Mouse (Mus musculus): Measurements from ENCODE around the gene Plxna3.
"Not testable (repeated sequence)": the region's sequence is repeated elsewhere in the genome, so short reads cannot be mapped to it uniquely, and the experiment has no call there.

Plxna3 gene

DNA sequence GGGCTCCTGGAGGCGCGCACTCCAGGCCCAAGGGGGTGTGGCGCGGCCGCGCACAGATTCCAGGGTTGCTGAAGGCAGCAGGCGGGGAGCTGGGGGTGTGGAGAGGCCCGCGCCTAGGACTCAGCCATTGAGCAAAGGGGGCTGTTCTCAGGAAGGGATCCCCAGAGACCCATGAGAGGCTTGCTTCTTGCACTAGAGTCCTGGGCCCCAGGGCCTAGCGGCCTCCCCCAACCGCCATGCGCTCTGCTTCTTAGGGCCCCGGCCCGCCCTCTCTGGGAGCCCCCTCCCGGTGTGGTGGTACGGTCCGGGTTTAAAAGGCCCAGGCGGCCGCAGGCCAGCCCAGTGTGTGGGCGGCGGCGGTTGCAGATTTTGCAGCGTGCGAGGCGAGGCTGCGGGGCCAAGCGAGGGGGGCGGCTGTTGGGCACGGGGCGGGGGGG, at the start of gene Plxna3:
Gene Plxna3, plus strand, starts transcription at position 342 of the 437 bp plus-strand sequence.
- CTCF ChIA-PET, result no interaction called here

DNA sequence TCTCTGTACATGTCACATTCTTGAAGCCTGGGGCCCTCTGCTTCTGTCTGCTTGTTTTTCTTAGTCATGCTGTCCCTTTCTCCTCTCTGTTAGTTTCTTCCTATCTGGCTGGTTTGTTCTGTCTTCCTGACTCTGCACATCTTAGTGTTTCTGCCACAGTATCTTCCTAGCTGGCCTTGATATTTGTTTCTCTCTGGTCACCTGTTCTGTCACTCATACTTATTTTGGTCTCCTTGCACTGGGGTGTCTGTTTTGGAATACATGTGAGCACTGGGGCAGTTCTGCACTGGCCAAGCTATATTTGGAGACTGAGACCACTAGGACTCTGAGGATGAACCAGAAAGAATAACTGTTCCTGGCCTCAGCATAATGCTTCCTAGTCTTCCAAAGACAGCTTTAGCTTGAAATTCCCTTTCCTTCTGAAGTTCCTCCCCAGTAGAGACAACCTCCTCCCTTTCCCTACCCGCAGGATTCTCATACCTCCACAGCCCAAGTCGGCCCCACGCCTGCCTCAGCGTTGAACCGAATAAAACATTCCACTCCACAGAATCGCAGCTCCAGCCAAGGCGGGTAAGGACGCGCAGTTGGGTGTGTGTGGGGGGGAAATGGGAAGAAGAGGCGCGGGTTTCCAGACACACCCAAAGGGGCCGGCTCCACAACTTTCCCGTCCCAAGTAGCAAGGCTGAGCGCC, 47.7 kb upstream of the Plxna3 start:
- CTCF ChIA-PET, result interaction anchor here (1.2 kb wide), 1 partner anchor 10 kb away, joined by 4 read pairs; the partner anchor contains the start of gene Rpl10

DNA sequence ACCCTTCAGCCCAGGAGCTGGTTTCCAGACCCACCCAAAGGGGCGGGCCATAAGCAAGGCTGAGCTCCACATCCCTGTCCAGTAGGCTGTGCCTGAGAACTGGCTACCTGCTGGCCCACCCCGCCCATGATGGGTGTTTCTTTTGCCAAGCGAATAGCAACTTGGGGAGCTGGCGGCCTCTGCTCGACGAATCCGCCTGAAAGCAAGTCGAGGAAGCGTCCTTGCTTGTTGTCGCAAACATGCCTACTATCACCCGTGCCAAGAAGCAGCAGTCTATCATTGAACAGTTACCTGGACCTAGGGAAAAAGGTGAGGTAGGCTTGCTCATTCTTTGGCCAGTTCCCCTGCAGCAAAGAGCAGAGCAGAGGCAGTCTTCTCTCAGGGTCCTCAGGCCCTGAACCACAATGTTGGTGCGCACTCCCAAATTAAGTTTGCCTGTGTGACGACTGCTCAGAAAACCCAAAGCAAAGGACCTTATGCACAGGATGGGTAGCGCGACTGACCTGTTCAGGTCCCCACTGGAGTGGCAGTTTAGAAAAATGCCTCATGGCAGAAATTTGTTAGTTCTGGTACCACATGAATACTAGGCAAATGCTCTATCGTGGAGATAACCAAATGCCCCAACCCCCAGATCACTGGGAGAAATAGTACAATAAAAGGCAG, 47.0 kb upstream of the Plxna3 start, which contains the start of the genes Taz and Dnase1l1:
Gene Taz, plus strand, starts transcription at position 181 of the 663 bp plus-strand sequence.
Gene Dnase1l1, minus strand, starts transcription at position 606 of the 663 bp plus-strand sequence.
- CTCF ChIA-PET, result interaction anchor here (1.2 kb wide), 1 partner anchor 11 kb away, joined by 4 read pairs; the partner anchor contains the start of gene Rpl10

DNA sequence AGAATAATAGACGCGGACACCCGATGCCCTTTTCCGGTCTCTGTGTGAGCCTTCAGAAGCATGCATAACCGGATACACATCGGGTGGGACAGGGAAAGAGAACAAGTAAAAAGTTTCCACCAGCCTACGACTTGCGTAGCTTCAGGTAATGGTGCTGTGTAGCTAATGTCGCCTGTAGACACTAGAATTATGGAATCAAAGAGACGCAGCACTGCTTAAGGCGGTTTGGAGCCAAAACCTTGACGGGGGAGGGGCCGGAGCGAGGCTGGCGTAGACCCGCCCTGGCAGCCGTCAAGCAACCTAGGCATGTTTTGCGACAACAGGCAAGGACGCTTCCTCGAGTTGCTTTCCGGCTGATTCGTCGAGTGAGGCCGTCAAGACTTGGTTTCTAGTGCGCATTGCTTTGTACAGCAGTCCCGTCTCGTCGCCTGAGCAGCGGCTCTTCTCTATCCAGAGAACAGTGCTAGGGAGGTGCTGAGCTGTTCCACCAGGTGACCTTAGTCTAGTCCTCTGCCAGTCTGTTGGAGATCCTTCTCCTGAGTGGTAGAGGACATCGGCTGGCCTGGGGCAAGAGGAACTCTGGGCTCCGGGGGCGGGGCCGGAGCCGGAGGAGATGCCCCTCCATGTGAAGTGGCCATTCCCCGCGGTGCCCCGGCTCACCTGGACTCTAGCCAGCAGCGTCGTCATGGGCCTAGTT, 46.3 kb upstream of the Plxna3 start:
- CTCF ChIA-PET, result no interaction called here

DNA sequence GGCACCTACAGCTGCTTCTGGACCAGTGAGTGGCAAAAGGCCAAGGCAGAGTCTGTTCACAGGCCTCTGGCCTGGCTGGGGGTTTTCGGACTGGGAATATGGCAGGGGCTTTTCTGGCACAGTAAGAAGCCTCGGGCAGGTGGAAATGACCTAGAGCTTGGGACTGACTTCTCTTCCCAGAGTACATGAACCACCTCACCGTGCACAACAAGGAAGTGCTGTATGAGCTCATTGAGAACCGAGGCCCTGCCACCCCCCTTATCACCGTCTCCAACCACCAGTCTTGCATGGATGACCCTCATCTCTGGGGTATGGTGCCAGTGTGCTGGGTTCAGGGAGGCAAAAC, 45.8 kb upstream of the Plxna3 start:
- CTCF ChIA-PET, result no interaction called here

DNA sequence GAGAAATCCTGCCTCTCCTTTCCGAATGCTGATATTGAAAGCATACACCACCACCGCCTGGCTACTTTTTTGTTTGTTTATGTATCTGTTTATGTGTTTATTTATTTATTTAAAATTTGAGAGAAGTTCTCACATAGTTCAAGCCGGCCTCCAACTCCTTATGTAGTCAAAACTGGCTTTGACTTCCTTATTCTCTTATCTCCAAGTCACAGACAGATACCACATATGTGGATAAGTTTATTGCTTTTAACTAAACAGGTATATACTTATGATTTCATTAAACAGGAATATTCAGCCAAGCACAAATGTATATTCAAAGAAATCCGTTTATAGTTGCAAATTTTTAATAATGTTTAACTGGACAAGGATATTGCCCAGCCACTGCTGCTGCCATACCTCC, 35.4 kb upstream of the Plxna3 start:
- CTCF ChIA-PET, result no interaction called here

DNA sequence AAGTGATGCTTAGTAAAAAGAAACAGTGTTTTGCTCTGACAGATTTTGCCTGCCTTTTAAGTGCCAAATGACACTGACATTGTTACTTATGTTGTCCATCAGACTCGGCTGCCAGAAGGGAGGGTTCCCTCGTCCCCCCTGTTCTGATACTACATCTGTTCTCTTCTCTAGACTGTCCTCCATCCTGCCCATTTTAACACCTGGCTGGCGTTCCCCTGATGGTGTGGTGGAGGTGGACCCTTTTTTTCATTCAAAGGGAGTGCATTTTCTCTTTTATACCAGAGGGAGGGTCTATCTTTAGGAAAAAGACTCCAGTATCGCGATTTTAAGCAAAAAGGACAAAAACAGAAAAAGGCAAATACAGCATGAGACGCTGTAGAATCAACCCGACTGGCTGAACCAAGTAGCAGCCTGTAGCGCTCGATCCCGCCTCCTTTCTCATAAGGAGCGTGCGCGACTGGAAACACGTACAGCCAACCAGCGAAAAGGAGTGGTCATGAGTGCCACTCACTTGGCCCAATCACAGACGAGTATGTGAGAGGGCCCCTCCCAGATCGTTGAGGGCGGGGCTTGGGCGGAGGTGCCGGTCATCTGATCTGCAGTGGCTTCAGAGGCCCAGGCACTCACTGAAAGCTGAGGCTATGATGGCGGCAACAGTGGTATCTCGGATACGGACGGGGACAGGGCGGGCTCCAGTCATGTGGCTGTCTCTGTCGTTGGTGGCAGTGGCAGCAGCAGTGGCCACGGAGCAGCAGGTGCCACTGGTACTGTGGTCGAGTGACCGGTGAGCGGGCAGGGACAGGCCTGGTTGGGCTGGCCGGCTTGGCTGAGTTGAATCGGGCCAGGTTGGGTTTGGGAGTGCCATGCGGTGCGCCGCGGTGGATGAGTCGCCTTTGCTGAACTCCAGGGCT, 32.1 kb upstream of the Plxna3 start, which contains the start of gene Atp6ap1:
Gene Atp6ap1, plus strand, starts transcription at position 560 of the 911 bp plus-strand sequence.
- CTCF ChIA-PET, result interaction anchor here (0.5 kb wide), 1 partner anchor 133 kb away, joined by 4 read pairs; no protein-coding TSS in a partner anchor

DNA sequence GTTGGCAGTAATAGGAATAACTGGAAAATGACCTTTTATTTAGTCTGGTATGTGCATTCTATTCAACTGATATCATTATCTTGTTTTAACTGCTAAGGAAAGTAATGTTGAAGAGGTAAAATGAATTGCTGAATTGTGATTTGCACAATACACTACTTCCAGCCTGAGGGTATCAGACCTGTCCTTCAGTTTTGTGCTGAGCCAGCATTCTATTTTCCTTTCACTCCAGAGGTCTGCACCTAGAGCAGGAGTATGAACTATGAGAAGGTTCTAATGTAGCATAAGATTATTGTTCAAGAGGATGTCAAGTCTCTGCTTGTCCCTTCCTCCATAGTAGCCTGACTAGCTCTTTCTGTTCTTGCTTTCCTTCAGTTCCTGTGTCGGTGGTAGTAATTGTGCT, 30.5 kb upstream of the Plxna3 start:
- CTCF ChIA-PET, result no interaction called here

DNA sequence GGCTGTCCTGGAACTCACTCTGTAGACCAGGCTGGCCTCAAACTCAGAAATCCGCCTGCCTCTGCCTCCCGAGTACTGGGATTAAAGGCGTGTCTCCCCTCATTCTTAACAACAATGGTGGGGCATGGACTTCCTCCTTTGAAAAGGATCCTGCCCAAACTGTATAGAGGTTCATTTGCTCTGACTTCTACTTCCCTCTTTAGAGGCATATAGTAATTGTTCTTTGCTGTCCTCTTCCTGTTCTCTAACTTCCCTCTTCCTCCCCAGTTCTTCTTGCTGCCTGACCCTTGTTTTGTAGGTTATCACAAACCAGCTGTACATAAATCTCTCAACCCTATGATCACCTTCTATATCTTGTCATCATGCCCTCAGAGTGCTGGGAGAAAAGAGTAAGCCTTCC, 29.1 kb upstream of the Plxna3 start:
- CTCF ChIA-PET, result no interaction called here

DNA sequence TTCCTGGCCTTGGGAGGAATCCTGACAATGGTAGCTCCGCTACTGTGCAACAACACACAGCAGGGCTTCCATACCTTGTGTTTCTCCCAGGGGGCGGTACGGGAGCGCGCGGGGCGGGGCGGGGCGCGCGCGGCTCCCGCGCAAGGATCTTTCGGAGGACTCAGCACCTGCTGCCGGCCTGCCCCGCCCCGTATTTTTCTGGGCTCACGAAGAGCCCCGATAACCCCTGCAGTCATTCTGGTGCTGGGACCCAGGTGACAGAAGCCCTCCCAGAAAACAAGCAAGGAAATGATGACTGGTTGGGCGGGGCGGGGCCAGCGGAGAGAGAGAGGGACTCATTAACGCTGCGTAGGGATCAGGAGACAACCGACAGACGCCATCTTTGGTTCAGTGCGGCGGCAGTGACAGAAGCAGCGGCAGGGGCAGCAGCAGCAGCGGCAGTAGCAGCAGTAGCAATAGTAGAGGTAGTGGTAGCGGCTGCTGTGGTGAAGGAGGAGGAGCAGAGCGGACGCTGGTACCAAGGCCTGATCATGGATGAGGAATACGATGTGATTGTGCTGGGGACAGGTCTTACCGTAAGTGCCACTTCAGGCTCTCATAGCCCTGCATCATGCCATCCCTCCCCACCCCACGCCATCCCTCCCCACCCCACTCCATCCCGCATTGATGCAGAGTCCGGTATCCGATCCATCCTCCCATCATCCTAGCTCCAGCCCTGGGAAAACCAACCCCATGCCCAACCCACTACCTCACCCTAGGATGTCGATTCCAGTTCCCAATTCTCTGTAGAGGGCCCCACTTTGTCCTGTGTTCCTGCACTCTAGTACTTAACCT, 23.8 kb upstream of the Plxna3 start, which contains the start of gene Gdi1:
Gene Gdi1, plus strand, starts transcription at position 132 of the 834 bp plus-strand sequence.
- CTCF ChIA-PET, result interaction anchor here (0.6 kb wide), 1 partner anchor 58 kb away, joined by 3 read pairs; no protein-coding TSS in a partner anchor

DNA sequence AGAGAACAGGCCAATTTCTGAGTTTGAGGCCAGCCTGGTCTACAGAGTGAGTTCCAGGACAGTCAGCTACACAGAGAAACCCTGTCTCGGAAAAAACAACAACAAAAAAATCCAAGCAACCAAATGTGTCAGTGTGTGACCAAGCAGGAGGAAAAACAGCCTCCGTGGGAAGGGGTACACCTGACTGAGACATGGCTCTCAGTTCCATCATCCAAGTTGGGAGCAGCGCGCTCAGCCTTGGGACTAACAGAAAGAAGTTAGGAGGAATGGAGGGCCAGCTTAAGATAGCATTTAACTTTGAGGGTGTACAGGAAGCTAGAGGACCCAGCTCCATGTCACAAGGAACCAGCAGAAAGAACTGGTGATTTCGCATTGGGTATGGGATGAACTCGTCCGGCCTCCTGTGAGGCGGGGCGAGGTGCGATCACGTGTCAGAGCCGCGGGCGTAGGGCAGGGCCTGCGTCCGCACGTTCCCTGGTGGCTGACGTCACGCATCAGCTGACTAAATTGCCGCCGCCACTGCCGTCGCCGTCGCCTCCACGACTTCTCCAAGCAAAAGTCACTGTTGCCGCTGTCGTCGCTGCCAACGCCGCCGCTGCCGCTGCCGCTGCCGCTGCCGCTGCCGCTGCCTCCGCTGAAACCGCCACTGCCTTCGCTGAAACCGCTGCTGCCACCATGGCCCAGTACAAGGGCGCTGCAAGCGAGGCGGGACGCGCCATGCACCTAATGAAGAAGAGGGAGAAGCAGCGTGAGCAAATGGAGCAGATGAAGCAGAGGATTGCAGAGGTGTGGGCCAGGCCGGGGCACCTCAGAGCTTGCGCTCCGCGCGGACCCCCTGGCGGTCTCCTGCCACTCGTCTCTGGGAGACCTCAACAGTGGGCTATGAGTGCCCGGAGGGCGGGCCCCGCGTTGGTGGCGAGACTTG, 16.1 kb upstream of the Plxna3 start, which contains the start of gene Fam50a:
Gene Fam50a, plus strand, starts transcription at position 494 of the 925 bp plus-strand sequence.
- CTCF ChIA-PET, result no interaction called here

DNA sequence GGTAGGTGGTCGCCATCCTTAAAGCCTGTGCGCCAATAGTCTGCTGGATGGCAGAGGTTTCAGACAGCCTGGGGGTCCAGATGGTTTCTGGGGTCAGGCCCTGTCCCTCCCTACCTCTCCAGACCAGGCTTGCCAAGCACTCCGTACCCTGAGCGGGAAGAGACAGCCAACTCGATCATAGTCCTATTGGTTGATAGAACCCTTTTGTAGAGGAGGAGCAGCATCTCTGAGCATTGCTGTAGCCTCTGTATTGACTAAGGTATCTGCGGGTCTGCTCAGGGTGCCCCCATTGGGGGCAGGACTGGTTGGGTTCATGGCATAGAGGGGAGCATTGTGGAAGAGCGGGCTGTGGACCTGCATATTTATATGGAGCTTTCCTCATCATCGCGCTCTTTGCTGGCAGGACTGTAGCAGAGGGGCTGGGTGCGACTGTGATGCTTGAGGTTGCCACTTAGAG, 377 bp downstream of the Plxna3 start:
- CTCF ChIA-PET, result interaction anchor here (0.5 kb wide), 1 partner anchor 584 kb away, joined by 3 read pairs; no protein-coding TSS in a partner anchor

DNA sequence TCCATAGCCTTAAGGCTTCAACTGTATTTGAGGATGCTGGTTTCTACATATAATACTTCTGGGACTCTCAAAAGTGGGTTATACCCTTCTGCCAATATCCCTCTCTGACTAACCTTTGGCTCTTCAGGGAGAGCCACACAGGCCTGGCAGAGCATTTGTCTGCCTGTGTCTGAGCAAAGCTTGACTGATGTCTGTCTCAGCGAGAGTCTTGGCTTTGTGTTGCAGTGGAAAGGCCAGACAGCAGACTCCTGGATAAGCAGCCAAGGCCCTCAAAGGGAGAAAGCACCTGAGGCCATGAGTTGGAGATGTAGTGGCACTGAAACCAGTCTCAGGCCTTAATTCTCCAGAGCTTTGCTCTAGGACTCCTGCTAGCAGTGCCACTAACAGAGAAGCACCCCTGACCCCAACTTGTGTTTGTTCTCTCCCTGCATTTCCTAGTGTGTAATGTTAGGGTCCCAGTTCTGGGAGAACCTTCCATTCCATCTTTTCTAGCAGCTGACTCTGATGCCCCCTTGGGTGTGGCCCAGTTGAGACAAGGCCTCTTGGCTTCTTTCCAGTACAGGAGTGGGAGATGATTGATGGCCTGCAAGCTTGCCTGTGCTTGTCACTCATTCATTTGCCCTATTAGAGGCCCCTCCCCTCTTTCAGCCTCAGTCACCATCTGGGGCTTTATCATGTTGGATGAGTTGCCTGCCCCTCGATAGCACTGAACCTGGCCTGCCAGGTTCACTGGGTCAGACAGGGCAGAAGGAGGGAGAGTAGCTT, 1.5 kb downstream of the Plxna3 start:
- CTCF ChIA-PET, result interaction anchor here (0.6 kb wide), 1 partner anchor 93 kb away, joined by 3 read pairs; no protein-coding TSS in a partner anchor

DNA sequence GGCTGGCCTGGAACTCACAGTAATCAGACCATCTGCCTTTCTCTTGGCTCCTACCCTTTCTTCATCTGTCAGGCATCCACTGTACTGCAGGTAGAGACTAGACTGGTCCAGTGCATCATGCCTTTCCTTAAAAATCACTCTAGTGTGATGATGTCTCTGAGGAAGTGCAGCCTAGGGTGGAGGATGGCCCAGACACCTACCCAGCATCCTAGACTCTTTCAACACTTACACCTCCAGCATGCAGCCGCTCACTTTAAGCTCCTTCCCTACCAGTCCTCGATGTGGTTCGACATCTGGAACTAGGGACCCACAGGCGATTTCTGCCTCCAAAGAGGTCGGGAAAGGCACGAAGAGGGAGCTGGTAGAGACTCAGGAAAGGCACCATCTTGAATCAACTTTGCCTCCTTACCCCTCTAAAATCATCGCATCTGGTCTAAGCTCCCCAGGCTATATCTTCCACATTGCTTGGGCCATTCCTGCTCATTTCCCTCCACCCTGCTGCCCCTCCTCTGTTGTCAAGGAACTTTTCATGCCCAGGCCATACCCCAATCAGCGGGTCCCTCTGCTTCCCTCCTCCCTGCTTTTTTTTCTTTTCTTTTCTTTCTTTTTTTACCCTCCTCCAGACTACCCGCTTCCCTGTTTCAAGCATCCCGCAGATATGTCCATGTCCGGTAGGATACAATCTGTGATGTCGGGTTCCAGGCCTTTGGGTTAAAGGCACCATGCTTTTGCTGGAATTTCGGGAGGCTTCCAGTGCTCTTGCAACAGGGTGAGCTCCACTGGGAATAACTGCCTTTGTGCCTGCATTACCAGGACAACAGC, 24.0 kb downstream of the Plxna3 start:
- CTCF ChIA-PET, result no interaction called here

DNA sequence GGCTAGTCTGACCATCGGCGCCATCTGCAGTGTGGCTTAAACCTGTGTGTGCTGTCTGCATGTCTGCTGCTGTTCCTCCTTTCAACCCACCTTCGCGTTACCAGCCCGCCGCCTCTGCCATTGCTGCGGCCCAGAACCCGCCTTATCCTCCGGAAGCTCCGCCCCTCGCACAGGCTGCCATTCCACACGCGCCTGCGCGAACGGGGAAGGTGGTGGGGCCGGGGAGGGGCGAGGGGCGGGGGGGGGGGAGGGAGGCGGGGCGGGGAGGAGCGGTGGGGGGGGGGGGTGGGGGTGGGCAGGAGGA, 24.6 kb downstream of the Plxna3 start, which contains the start of gene Lage3:
Gene Lage3, minus strand, starts transcription at position 152 of the 304 bp plus-strand sequence.
- CTCF ChIA-PET, result no interaction called here

DNA sequence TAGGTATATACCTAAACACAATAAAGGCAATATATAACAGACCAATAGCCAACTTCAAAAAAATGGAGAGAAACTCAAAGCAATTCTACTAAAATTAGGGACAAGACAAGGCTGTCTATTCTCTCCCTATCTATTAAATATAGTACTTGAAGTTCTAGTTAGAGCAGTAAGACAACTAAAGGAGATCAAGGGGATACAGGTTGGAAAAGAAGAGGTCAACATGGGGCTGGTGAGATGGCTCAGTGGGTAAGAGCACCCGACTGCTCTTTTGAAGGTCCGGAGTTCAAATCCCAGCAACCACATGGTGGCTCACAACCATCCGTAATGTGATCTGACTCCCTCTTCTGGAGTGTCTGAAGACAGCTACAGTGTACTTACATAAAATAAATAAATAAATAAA, 28.2 kb downstream of the Plxna3 start:
- CTCF ChIA-PET, result not testable (repeated sequence)

DNA sequence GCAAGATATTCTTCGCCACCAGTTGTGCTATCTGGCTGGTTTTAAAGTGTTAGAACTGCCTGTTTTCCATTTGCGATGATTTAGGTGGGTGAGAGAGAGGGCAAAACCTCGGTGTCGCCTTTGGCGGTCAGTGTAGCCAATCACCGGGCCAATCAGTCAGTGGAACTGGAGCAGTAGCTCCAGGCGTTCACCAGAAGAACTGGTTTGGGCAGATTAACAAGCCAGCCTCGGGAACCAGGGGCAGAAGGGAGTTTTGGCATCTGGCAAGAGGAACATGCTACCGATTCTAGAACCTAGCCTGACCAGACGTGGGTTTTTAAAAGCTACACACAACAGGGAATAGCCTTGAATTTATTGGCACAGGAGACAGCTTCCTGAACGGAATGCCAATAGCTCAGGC, 30.3 kb downstream of the Plxna3 start:
- CTCF ChIA-PET, result no interaction called here
